8 mouse cellular contexts compared by ENCODE assay signal in genomic region chr13:45962776-45963175, GRCm38 (mm10). TPM values are rescaled to one million over a fixed set of nuclear protein-coding genes. Genes with fewer than 3 reads are reported as not detected.
A peak's percentile ranks its signal among the peaks of the same experiment; 100 is the strongest.
DNase-seq lines count a peak whose midpoint lies in the region; ATAC-seq lines count a peak whose summit lies in the region.

No protein-coding gene starts in this region.

- 5% methylated on average over 5 of the region's 5 CpGs for WGBS in embryonic facial prominence, embryonic 12.5 days
- 3% methylated on average over 5 of the region's 5 CpGs for WGBS in intestine, embryonic 16.5 days

- H3K9ac ChIP-seq in embryonic facial prominence, embryonic 12.5 days: peak overlapping the region; percentile 85; the same call in 1 of the 2 replicates
- peak overlapping the region; percentile 97 for H3K9ac ChIP-seq in intestine, embryonic 16.5 days (ENCODE audit: low read depth, low read length)

- H3K36me3 ChIP-seq in embryonic facial prominence, embryonic 12.5 days: no peaks in the 10 kb centered on the region
- no peaks in the 10 kb centered on the region for H3K36me3 ChIP-seq in intestine, embryonic 16.5 days (ENCODE audit: control insufficient read depth, insufficient read depth, low read length)

- no peaks in the 10 kb centered on the region for H3K9me3 ChIP-seq in embryonic facial prominence, embryonic 12.5 days
- no peaks in the 10 kb centered on the region for H3K9me3 ChIP-seq in intestine, embryonic 16.5 days (ENCODE audit: control insufficient read depth, low read length)

- H3K4me3 ChIP-seq in embryonic facial prominence, embryonic 12.5 days: peak overlapping the region; percentile 83
- peak overlapping the region; percentile 94 for H3K4me3 ChIP-seq in intestine, embryonic 16.5 days (ENCODE audit: low read length)

- H3K27ac ChIP-seq in embryonic facial prominence, embryonic 12.5 days: no peak overlapping the region
- H3K27ac ChIP-seq in intestine, embryonic 16.5 days (ENCODE audit: low read length): peak overlapping the region; percentile 97; the same call in 1 of the 2 replicates

- H3K27me3 ChIP-seq in embryonic facial prominence, embryonic 12.5 days: 0 out of 2 replicates have a peak, but pooled peaks cover 3% of the 10 kb centered on the region
- H3K27me3 ChIP-seq in intestine, embryonic 16.5 days (replicated peaks; ENCODE audit: control insufficient read depth, insufficient read depth, low read length): no peaks in the 10 kb centered on the region

- intact Hi-C loops in left cerebral cortex, postnatal 25 days (cut with DNase I): loop anchor here (5.0 to 10.0 kb wide), 5 partner anchors 90 to 425 kb away; no protein-coding TSS in a partner anchor
- intact Hi-C loops in left cerebral cortex, postnatal 36 days (cut with DNase I): loop anchor here (2.0 to 10.0 kb wide), 3 partner anchors 30 to 348 kb away; no protein-coding TSS in a partner anchor

- no peak for ATAC-seq in embryonic facial prominence, embryonic 12.5 days (ENCODE audit: insufficient number of reproducible peaks, insufficient read depth, low FRiP score, low TSS enrichment)
- peak; percentile 7; the same call in 1 of the 2 replicates for ATAC-seq in intestine, embryonic 16.5 days

- H3K4me1 ChIP-seq in embryonic facial prominence, embryonic 12.5 days: peaks cover 35% of the 10 kb centered on the region
- H3K4me1 ChIP-seq in intestine, embryonic 16.5 days (ENCODE audit: control insufficient read depth, insufficient read depth, low read length): peaks cover 37% of the 10 kb centered on the region

- DNase-seq in left cerebral cortex, postnatal 25 days (ENCODE audit: low spot score in 2 of 2): peak; percentile 21 to 50
- no peak for DNase-seq in left cerebral cortex, postnatal 36 days (ENCODE audit: low spot score in 2 of 2)
- peak; percentile 10 for DNase-seq in retina, postnatal 1 day
- no peak for DNase-seq in adrenal gland, postnatal 4 days (ENCODE audit: low spot score in 2 of 2)
- DNase-seq in right cerebral cortex, postnatal 14 days: no peak
- DNase-seq in natural killer cell, adult 2 months (ENCODE audit: low spot score in 2 of 2): no peak

- peak overlapping the region; percentile 83 for H3K4me2 ChIP-seq in embryonic facial prominence, embryonic 12.5 days (replicated peaks)
- peak overlapping the region; percentile 73 for H3K4me2 ChIP-seq in intestine, embryonic 16.5 days (ENCODE audit: low read depth, low read length)

RNA-seq across cellular contexts. Expression of gene Atxn1, which starts 2.0 kb away (rescaled TPM):
- 100 to 1,000 TPM; 158 to 167 TPM for total RNA-seq in left cerebral cortex, postnatal 25 days (2021)
- 100 to 1,000 TPM; 156 to 184 TPM for total RNA-seq in left cerebral cortex, postnatal 36 days (2021)
- polyA plus RNA-seq in embryonic facial prominence, embryonic 12.5 days (2016; fragmentation: Nextera tagmentation; extraction: Ambion mirVana): 3.5 and 4.6 TPM in 2 replicates
- 5.0 and 5.3 TPM in 2 replicates for polyA plus RNA-seq in intestine, embryonic 16.5 days (2015; fragmentation: Nextera tagmentation; extraction: Ambion mirVana)
- total RNA-seq in adrenal gland, postnatal 4 days (2021): 10 to 100 TPM; 47.6 to 49.1 TPM

Comparison
In these comparisons a context has a peak if more than half of its experiments do, and no peak if none do; other contexts are left out.
1. DNase-seq: peak in left cerebral cortex, postnatal 25 days (2 of 2) and retina, postnatal 1 day (single experiment); none in left cerebral cortex, postnatal 36 days (0 of 2), adrenal gland, postnatal 4 days (0 of 2), right cerebral cortex, postnatal 14 days (single experiment) and natural killer cell, adult 2 months (0 of 2).